Mouse (Mus musculus) testis, adult 2 months (tissue): ENCODE measurements around the gene Miox. TPM values are rescaled to one million over a fixed set of nuclear protein-coding genes. Genes with fewer than 3 reads are reported as not detected.

Experiments used
- H3K27ac ChIP-seq: fragments of 200-500 bp; 2 replicates; pipeline ENCODE4 v1.5.1; 2012; ENCODE audit warnings: low read depth, low read length; ENCODE audit not compliant: control insufficient read depth, insufficient read depth
- H3K27me3 ChIP-seq: fragments of 200-500 bp; 2 replicates; pipeline ENCODE4 v1.6.1; 2012; ENCODE audit warnings: mild to moderate bottlenecking, low read length, moderate library complexity; ENCODE audit not compliant: control insufficient read depth, insufficient read depth
- H3K36me3 ChIP-seq: fragments of 200-500 bp; 2 replicates; pipeline ENCODE4 v1.6.1; 2012; ENCODE audit warnings: mild to moderate bottlenecking, low read length; ENCODE audit not compliant: control insufficient read depth, insufficient read depth
- H3K4me1 ChIP-seq: fragments of 200-500 bp; 2 replicates; pipeline ENCODE4 v1.6.1; 2012; ENCODE audit warnings: low read length; ENCODE audit not compliant: control insufficient read depth, insufficient read depth
- H3K4me3 ChIP-seq: fragments of 200-500 bp; 2 replicates; pipeline ENCODE4 v1.5.1; 2012; ENCODE audit warnings: low read depth, mild to moderate bottlenecking, low read length, moderate library complexity, mixed read lengths; ENCODE audit not compliant: control insufficient read depth
- CTCF ChIP-seq: fragments of 200-500 bp; IDR thresholded peaks from 2 replicates; pipeline ENCODE4 v1.5.1; 2012; ENCODE audit warnings: low read depth, mild to moderate bottlenecking, inconsistent platforms, low read length, moderate library complexity; ENCODE audit not compliant: control insufficient read depth, insufficient read depth, insufficient replicate concordance
- POLR2A ChIP-seq: fragments of 200-500 bp; IDR thresholded peaks from 2 replicates; pipeline ENCODE4 v1.6.1; 2012; ENCODE audit warnings: low read depth, mild to moderate bottlenecking, inconsistent platforms, low read length, moderate library complexity; ENCODE audit not compliant: control insufficient read depth
- polyA plus RNA-seq: library from polyadenylated mRNA; depleted of rRNA; stranded (reverse); fragments of >200 nt; gene quantifications from 2 replicates; pipeline ENCODE4 v1.2.3, GENCODE M21; 2012

The Miox gene
- polyA plus RNA-seq, 1 experiment, result 1.7 TPM

DNA sequence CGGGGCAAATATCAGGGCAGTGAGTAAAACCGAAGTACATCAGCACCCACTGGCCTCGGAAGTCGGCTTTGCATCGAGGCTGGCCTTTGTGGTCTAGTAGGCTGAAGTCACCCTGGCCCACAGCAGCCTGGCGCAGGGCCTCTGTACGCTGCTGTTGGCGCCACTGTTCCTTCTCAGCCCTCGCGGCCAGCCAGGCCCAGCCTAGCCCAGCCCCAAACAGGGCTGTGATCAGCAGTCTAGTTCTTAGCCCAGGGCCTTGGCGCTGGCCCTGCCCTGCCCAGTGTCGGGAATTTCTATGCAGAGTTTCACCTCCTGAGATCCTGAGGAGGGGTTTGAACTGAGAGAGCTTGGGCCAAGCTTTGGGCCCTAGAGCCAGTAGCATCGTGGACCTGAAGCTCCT lies 37.9 kb downstream of the Miox start:
- H3K36me3 ChIP-seq, result no peaks in the 10 kb centered on the region
- no peak overlapping the region for H3K4me3 ChIP-seq
- peaks cover 13% of the 10 kb centered on the region for H3K4me1 ChIP-seq
- H3K27ac ChIP-seq, result no peak overlapping the region
- no peaks in the 10 kb centered on the region for H3K27me3 ChIP-seq
- no peak for TF ChIP-seq POLR2A
- TF ChIP-seq CTCF, result no peak

DNA sequence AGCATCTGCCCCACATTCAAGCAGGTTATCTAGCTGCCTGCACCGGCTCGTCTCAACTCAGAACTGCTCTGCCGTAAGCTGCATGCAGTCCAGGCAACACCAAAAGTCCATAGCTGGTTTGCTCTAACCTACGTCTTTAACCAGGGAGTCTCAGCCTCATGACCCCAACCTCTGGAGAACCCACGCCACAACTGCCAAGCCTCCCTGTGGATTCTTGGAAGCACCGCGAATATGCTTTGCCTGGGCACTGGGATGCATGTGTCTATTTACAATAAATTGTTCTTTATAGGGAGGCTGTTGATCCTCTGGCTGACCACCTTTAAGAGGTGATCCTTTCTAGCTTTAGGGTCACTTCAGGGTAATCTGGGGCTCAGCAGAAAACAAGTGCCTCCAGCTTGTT lies 38.3 kb downstream of the Miox start:
- peak overlapping the region; percentile 91 for H3K4me3 ChIP-seq
- H3K27ac ChIP-seq, result no peak overlapping the region
- no peaks in the 10 kb centered on the region for H3K36me3 ChIP-seq
- no peak for TF ChIP-seq CTCF
- no peak for TF ChIP-seq POLR2A
- peaks cover 17% of the 10 kb centered on the region for H3K4me1 ChIP-seq
- H3K27me3 ChIP-seq, result no peaks in the 10 kb centered on the region

DNA sequence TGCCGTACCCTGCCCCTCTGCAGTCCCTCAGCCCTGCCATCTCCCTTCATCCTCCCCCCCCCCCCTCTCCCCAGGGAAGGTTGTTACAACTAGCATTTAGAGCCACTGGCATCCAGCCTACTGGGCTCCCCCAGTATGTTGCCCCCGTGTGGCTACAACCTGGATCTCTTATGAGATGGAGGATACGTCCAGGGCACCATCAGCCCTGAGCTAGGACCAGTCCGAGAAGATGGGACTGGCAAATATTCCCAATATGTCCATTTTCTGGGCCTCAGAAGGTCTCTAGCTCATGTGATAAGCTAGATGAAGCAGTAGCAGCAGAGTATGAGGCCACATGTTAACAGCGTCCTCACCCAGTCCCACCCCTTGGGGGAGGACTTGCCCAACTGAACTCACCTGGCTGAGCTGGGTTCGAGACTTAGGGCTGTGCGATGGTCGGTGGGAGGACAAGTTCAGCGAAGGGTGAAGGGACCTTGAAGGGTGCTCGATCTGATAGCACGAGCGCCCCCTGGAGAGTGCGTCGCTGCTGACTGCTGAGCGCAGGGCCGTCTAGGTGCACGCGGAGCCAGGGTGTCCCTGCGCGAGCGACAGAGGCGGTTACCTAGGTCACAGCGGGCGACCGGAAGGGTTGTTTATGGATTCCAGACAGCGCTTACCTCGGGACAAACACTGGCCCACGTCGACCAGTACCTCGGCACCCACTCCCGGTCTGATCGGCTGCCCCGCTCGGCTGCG lies 39.0 kb downstream of the Miox start:
- no peaks in the 10 kb centered on the region for H3K36me3 ChIP-seq
- peak; percentile 66; the same call in 1 of the 2 replicates for TF ChIP-seq CTCF
- no peak for TF ChIP-seq POLR2A

DNA sequence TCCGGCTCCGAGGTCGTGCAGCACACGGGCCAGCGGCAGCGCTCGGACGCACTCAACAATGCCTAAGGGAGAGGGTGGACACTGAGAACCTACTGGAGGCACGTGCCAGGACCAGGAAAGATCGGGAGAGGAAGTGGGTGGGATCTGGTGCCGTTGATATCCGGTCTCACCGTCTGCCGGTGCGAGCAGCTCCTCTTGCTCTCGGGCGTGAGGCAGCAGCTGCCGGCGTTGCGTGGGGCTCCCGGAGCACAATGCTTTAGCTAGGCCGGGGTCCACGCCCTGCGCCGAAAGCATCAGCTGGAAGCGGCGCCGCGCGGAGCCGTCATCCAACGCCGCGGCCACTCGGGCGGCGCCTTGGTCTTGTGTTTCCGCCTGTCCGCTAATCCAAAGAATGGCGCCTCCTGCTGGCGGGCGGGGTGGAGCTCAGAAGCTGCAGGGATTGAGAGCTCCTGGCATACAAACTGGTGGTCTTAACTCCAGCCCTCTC lies 39.6 kb downstream of the Miox start, which contains the start of gene Sco2:
Sco2 (minus strand) TSS at position 85 of the 487 bp plus-strand sequence.
- Histone ChIP-seq H3K4me3 (peak within 1 kb of the TSS; percentile 91), H3K36me3 (no peaks in the 10 kb centered on the region), H3K4me1 (peaks cover 29% of the 10 kb centered on the region), H3K27me3 (no peaks in the 10 kb centered on the region), H3K27ac (peak within 1 kb of the TSS; percentile 91)
- TF ChIP-seq POLR2A, result peak; percentile 84; the same call in 1 of the 2 replicates
- peak; percentile 72; the same call in 1 of the 2 replicates for TF ChIP-seq CTCF

More for the DNA sequence above, 39.0 kb downstream of the Miox start:
- Histone ChIP-seq H3K27ac (peak overlapping the region; percentile 91), H3K4me3 (peak overlapping the region; percentile 91), H3K4me1 (peaks cover 23% of the 10 kb centered on the region), H3K27me3 (no peaks in the 10 kb centered on the region)

DNA sequence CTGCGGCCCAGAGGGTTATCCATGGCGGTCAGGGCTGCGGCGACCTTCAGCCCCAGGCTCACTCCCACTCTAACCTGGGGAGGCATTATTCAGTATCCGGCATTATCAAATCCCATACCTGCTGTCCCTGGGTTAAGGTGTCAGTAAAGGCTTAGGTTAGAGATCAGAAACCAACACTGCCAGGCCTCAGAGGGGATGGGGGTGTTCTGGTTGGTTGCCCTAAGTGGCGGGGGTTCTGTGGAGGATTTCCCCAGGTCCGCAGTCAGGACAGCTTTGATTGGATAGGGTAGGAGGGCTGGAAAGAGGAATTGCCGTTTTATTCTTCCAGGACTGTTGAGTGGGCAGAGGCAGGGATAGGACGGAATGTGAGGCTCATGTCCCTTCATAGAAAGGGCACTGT lies 40.1 kb downstream of the Miox start:
- TF ChIP-seq POLR2A (no peak), CTCF (no peak)
- Histone ChIP-seq H3K4me3 (peak overlapping the region; percentile 91), H3K36me3 (no peaks in the 10 kb centered on the region), H3K27ac (peak overlapping the region; percentile 91), H3K4me1 (peaks cover 34% of the 10 kb centered on the region), H3K27me3 (peaks cover 2% of the 10 kb centered on the region; the same call in 1 of the 2 replicates)

DNA sequence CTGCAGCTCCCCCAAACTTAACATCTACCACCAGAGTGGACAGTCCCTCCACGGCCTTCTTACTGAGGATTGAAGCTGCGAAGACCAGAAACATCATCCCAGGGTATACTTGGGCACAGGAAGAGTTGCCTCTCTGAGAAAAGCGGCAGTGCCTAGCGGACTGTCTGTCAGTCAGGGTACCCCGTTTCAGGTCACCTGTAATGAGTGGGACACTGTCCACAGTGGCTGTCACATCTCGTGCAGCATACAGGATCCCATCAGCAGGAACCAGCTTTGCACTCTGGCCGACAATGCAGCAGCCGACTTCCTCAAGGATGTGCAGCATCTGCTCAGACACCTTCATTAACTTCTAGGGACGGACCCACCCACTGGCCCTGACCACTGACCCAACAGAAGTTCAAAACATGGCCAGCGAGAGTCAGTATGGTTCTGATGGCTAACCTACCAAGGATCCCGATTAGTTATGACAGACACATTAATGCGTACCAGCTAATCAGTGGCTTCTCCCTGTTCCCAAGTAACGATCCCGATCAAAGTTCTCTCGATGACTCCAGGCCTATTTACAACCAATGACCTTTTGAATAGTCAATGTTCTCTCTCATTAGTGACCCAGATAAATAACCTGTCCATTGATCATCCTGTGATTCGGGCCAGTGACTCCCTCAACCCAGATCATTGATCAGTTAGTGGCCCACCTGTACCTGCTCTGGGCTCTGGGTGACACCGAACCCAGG lies 40.8 kb downstream of the Miox start:
- no peaks in the 10 kb centered on the region for H3K36me3 ChIP-seq
- H3K27me3 ChIP-seq, result peaks cover 2% of the 10 kb centered on the region; the same call in 1 of the 2 replicates
- H3K4me1 ChIP-seq, result peaks cover 37% of the 10 kb centered on the region
- 0 out of 2 replicates have a peak, but pooled peaks have one; percentile 11 for TF ChIP-seq POLR2A
- no peak for TF ChIP-seq CTCF
- H3K27ac ChIP-seq, result no peak overlapping the region; the same call in 1 of the 2 replicates
- H3K4me3 ChIP-seq, result peak overlapping the region; percentile 91

DNA sequence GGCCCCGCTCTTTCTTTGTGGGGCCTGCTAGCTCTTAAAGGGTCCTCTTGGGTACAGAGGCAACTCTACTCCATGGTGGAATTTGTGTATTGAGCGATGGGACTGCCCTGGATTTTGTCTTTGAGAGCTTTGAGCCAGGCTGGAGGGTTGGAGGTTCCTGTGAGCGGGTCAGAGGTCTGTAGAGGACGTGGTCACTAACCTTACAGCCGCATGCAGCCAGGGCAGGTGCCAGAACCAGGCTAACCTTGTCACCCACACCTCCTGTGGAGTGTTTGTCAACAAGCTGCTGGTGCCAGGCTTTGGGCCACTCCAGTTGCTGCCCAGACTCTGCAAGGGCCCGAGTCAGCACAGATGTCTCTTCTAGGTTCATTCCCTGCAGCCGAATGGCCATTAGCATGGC lies 41.8 kb downstream of the Miox start:
- Histone ChIP-seq H3K4me3 (no peak overlapping the region), H3K27me3 (peaks cover 2% of the 10 kb centered on the region; the same call in 1 of the 2 replicates), H3K4me1 (peaks cover 37% of the 10 kb centered on the region), H3K36me3 (no peaks in the 10 kb centered on the region), H3K27ac (no peak overlapping the region)
- no peak for TF ChIP-seq POLR2A
- no peak for TF ChIP-seq CTCF
